Mouse (Mus musculus): Measurements from ENCODE around the gene Gm17387.
"Not testable (repeated sequence)": the region's sequence is repeated elsewhere in the genome, so short reads cannot be mapped to it uniquely, and the experiment has no call there.

Gene Gm17387

GRCm38 (mm10) chr7:141016707-141017697, 11.9 kb upstream of the Gm17387 start:
- no peak for DNase-seq (ENCODE audit: extremely low read depth, low read depth)

GRCm38 (mm10) chr7:141017824-141018223, 11.1 kb upstream of the Gm17387 start, which contains the start of gene Ifitm6:
TSS of gene Ifitm6 (minus strand) at chr7:141017924.
- not testable (repeated sequence) for DNase-seq (ENCODE audit: extremely low read depth, low read depth)

DNA sequence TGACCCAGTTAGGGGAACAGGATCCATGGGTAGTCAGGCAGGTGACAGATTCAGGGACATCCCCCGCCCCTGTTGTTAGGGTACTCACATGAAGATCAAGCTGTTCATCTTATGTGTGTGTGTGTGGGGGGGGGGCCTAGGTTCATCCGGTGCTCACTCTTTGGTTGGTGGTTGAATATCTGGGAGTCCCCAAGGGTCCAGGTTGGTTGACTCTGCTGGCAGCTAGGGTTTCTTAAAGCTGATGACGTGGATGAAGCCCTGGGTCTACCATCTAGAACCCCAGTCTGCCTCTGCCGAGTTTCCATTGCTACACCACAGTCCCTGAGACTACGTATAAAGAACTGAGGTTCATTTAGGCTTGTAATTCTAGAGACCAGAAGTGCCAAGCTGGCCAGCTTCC, 9.9 kb upstream of the Gm17387 start:
- DNase-seq (ENCODE audit: extremely low read depth, low read depth): no peak

DNA sequence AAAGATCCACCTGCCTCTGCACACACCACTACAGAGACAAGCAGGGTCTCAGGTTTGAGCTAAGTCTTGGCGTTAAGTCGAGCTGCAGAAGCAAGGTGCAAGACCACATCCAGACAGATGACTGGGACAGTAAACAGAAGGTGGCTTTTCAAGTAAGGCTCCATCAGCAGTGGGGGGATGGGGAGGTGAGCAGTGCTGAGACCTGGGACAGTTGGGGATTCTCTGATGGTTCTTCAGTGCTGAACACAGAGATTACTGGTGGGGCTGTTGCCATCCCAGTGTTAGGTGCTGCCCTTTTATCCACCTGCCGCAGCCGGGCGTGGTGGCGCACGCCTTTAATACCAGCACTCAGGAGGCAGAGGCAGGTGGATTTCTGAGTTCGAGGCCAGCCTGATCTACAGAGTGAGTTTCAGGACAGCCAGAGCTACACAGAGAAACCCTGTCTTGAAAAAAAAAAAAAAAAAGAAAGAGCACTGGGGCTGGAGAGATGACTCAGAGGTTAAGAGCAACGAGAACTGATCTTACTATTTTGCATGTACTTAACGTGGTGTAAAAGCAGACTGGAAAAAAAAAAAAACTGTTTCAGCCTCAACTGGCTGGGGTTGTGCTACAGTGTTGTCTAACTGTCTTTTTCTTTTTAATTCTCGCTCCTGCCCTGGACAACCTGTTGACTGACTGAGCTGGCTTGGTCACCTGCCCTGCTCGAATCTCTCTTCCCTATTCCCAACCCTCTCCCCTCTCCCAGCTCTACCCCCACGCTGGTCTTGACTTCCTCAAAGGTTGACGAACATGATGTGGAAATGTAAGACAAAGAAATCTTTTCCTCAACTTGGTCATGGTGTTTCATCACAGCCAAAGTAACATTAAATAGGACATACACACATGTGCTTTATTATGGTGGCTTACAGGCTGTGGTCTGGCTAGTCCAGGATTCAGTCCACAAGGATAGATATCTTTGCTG, 7.2 kb upstream of the Gm17387 start:
- no peak for DNase-seq (ENCODE audit: extremely low read depth, low read depth)

GRCm38 (mm10) chr7:141024865-141025838, 3.8 kb upstream of the Gm17387 start:
- no peak for DNase-seq (ENCODE audit: extremely low read depth, low read depth)

DNA sequence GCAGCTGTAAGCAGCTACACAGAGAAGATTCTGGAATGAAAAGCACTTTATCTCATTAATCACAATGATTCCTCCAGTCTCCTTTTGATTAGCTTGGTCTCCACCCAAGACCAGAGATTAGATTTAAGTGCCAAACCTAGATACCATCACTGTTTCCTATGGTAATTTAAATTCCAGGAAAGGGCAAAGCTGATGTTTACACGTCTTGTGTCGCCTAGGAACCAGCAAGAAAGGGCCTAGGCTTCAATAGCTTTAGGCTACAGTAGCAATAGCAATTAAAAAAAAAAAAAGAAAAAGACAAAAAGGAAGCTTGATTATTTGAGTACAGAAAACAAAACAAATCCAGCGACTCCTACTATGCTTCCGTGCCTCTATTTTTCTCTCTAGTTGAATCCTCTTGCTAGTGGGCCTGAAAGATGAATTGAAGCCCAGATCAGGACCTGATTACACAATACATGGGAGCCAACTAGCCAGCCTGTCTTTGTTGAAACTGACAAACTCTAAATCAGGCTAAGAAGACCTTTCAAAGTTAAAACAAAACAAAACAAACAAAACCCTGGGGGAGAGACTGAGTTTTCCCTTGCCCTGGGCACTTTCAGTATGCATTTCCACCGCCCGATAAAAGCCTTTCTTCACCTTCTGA, 2.7 kb upstream of the Gm17387 start:
- DNase-seq (ENCODE audit: extremely low read depth, low read depth): no peak

- no peak for DNase-seq (ENCODE audit: extremely low read depth, low read depth)
Observed at GRCm38 (mm10) chr7:141026740-141027098, 2.2 kb upstream of the Gm17387 start.

DNA sequence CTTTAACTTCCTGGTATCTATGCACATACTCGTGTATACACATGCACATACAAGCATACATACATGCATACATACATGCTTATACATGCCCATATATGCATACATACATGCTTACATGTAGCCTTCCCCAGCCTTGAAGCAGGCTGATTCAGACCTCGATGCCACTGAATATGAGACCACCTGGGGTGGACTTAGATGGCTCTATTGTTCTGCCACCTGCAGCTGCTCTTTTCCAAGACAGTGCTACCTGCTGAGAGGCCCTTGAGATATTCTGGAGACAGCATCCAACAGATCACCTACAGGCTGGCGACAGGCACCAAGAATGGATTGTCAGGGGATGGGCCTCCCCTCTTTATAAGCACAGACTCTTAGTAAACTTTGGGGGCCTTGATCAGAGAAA, 1.5 kb downstream of the Gm17387 start:
- DNase-seq (ENCODE audit: extremely low read depth, low read depth): no peak

- DNase-seq (ENCODE audit: extremely low read depth, low read depth): no peak
Observed at GRCm38 (mm10) chr7:141032458-141033167, 3.7 kb downstream of the Gm17387 start.

GRCm38 (mm10) chr7:141036624-141037023, 7.7 kb downstream of the Gm17387 start:
- not testable (repeated sequence) for DNase-seq (ENCODE audit: extremely low read depth, low read depth)

DNA sequence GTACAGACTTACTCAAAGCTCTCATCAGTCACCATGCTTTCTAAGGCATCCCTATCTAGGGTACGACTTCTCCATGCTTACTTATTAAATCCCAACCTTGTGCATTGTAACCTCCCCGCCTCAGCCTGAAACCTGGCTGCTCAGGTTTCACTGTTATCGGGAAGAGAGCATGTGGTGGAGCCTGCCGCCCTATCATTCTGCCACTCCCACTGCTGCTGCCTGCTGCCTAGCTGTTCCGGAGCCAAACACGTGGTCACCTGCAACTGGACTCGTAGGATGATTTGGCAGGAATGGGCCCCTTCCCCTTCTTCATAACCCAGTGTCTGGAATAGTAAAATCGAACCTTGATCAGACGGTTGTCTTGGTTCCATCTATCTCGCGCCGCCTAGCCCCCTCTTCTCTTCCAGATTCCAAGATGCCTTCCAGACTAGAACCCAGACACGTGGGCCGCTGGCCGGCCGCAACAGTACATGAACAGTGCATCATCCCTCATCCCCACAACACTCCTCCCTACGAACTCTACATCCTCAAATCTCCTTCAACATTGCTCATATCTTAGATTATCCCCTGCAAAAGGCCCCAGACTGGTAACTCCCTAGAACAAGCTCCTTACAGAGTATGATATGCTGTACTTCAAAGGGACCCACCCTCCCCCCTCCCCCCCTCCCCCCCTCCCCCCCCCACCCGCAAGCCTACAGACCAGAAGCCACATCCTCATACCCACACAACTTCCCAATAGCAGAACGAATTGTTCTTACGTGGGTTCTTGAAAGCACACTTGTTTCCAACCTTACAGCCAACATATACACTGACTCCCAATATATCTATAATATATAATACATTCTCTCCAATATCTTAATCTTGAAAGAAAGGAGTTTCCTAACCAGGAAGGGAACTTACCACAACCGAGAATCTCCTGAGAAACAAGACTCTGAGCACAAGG, 9.4 kb downstream of the Gm17387 start:
- no peak for DNase-seq (ENCODE audit: extremely low read depth, low read depth)

DNA sequence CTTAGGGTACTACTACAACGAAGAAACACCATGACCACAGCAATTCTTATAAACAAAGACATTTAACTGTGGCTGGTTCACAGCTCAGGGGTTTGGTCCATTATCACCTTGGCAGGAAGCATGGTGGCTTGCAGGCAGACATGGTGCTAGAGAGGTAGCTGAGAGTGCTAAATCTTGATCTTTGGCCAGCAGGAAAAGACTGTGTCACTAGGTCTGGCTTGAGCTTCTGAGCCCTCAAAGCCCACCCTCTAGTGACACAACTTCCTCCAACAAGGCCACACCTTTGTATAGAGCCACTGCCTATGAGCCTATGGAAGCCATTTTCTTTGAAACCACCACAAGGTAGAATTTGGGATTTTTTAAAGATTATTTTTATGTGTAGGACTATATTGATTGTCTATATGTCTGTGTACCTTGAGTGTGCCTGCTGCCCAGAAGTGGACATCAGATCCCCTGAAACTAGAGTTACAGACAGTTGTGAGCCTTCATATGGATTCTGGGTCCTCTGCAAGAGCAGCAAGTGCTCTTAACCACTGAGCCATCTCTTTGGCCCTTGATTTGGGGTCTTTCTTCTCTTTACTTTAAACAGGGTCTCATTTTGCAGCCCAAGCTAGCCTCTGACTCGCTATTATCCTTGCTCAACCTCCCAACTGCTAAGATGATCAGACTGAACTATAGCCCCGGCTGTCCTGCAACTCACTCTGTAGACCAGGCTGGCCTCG, 10.6 kb downstream of the Gm17387 start:
- no peak for DNase-seq (ENCODE audit: extremely low read depth, low read depth)

DNA sequence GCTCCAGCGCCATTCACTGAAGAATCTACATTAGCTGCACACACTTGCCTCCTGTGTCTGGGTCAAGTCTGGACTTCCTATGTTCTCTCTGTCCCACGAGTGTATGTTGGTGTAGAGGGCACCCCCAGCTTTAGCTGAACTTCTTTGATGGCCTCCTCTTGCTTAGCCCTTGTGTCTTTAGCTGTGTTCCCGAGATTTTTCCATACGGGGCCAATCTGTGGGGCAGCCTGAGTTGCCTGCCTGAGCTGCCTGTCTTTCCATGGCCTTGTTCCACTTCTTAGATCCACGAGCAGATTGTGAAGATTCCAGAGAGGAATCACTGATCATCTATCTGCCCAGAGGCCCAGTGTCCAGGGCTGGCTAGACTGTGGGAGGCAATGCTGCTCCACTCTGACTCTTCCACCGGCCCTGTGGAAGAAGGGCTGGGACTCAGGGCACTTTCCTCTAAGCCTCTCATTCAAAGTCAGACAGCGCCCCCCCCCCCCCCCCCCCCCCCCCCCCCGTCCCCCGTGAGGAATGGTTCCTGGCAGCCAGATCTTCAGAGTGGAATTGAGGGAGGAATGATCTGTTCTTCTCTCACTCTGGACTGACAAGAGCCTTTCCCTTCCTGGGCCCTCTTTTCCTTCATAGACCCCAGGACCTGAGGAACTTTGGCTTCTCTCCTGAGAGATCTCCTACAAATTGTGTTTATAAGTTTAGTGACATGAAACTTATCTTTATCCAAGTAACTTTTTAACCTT, 12.1 kb downstream of the Gm17387 start:
- DNase-seq (ENCODE audit: extremely low read depth, low read depth): no peak

- no peak for DNase-seq (ENCODE audit: extremely low read depth, low read depth)
Observed at GRCm38 (mm10) chr7:141041661-141042060, 12.7 kb downstream of the Gm17387 start.

- DNase-seq (ENCODE audit: extremely low read depth, low read depth): no peak
Observed at GRCm38 (mm10) chr7:141042539-141042938, 13.6 kb downstream of the Gm17387 start.

DNA sequence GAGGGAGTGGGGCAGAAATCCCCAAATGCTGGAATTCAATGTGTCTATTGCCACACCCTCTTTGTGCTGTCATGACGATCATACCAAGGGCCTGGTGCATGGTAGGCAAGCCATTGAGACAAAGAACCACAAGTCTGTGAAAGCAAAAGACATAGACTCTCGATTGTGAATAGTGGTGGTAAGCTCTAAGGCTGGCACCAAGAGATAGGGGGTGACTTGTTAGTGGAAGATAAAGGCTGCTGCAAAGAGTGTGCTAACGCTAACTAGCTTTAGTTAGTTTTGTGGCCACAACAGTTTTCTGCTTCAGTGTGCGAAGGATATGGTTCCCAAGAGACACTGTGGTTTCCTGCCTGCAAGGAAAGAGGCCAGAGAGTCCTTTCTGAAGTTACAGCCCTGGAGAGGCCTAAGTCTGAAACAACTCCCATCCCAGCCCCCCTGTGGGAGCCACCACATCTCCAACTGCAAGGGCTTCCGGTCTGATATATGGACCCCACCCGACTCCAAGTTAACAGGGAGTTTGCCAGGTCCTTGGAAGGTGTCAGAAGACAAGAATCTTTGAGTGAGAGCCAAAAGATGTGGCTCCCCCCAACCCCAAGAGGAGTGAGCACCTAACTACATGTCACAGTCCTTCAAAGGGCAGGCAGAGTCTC, 18.1 kb downstream of the Gm17387 start:
- DNase-seq (ENCODE audit: extremely low read depth, low read depth): peak; percentile 93
